Mouse (Mus musculus) limb, embryonic 12.5 days (tissue): ENCODE data around the gene Adh6b. TPM values are rescaled to one million over a fixed set of nuclear protein-coding genes. Genes with fewer than 3 reads are reported as not detected.

Experiments used
- polyA plus RNA-seq: library from polyadenylated mRNA; unstranded; fragments of >200 nt; fragmentation: Nextera tagmentation; extraction: Ambion mirVana; gene quantifications from 2 replicates; pipeline ENCODE4 v1.2.1, GENCODE M21; 2016

The Adh6b gene
- polyA plus RNA-seq, 1 experiment from 2014 or later, result 0.54 TPM

Other genes starting within 250 kb of the Adh6b start
- 14.6 and 15.0 TPM in 2 replicates for gene Trmt10a, start 198.3 kb upstream of the Adh6b start, polyA plus RNA-seq
- 8.9 and 9.2 TPM in 2 replicates for gene Mttp, start 196.8 kb upstream of the Adh6b start, polyA plus RNA-seq
- not detected in 2 replicates for gene 4930579F01Rik, start 147.9 kb upstream of the Adh6b start, polyA plus RNA-seq
- 0.10 and 0.20 TPM in 2 replicates for gene Adh7, start 124.0 kb upstream of the Adh6b start, polyA plus RNA-seq
- gene Adh1, start 80.8 kb upstream of the Adh6b start, polyA plus RNA-seq, result 1.8 and 2.7 TPM in 2 replicates
- not detected in 2 replicates for gene Adh6a, start 28.5 kb upstream of the Adh6b start, polyA plus RNA-seq
- gene Adh4, start 73.7 kb downstream of the Adh6b start, polyA plus RNA-seq, result not detected in 2 replicates
- 207 and 222 TPM in 2 replicates for gene Adh5, start 101.3 kb downstream of the Adh6b start, polyA plus RNA-seq
- gene Metap1, start 147.7 kb downstream of the Adh6b start, polyA plus RNA-seq, result 44.1 and 44.2 TPM in 2 replicates
- 380 and 391 TPM in 2 replicates for gene Eif4e, start 184.4 kb downstream of the Adh6b start, polyA plus RNA-seq